ENCODE assay signal across 11 mouse cellular contexts in the genomic region with DNA sequence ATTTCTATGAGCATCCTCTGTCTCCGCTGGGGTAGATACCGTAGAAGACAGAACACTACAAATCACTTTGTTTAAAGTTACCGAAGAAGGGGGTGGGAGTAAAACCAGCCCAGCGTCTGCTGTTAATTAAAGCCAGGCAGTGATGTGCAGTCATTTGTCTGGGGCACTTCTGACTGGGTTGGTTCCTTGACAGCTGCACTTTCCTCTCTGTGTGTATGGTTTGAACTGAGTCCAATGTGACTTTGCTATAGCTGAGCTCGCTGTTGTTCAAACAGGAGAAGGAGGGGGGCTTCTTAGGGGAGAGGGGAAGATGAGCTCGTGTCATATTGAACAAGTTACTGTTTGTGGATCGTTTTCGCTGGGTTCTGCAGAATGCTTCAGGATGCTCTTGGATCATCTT.
DNase-seq lines count a peak whose midpoint lies in the region; ATAC-seq and TF ChIP-seq lines count a peak whose summit lies in the region.
"Had no signal": no experiment of that assay in that cellular context is flagged by ENCODE, and none has a peak within 500 bp of the region (broad histone marks: within the 10 kb centered on the region; RNA-seq: fewer than 3 reads in every experiment).

No protein-coding gene starts in this region.

- no peak overlapping the region for H3K9ac ChIP-seq in midbrain, postnatal 0 days (replicated peaks; ENCODE audit: low read length, poor library complexity, severe bottlenecking)
- no peak overlapping the region for H3K9ac ChIP-seq in midbrain, embryonic 14.5 days (replicated peaks; ENCODE audit: low read length)
- H3K9ac ChIP-seq in hindbrain, embryonic 14.5 days: no peak overlapping the region
- no peak overlapping the region for H3K9ac ChIP-seq in heart, embryonic 12.5 days
- H3K9ac ChIP-seq: forebrain, embryonic 13.5 days; intestine, embryonic 15.5 days; liver, embryonic 15.5 days had no signal

- WGBS in midbrain, postnatal 0 days: 56% methylated on average over 8 of the region's 8 CpGs
- 63% methylated on average over 8 of the region's 8 CpGs for WGBS in midbrain, embryonic 14.5 days
- 56% methylated on average over 8 of the region's 8 CpGs for WGBS in hindbrain, embryonic 14.5 days
- WGBS in heart, embryonic 12.5 days: 45% methylated on average over 8 of the region's 8 CpGs

- ATAC-seq in midbrain, postnatal 0 days (ENCODE audit: low FRiP score): no peak
- no peak for ATAC-seq in midbrain, embryonic 14.5 days (ENCODE audit: low FRiP score, low TSS enrichment)
- ATAC-seq in hindbrain, embryonic 14.5 days (ENCODE audit: low FRiP score): no peak
- no peak for ATAC-seq in heart, embryonic 12.5 days (ENCODE audit: insufficient number of reproducible peaks, low FRiP score)
- ATAC-seq: forebrain, embryonic 13.5 days; intestine, embryonic 15.5 days had no signal

- H3K4me1 ChIP-seq in midbrain, postnatal 0 days (ENCODE audit: insufficient read depth, low read length): no peaks in the 10 kb centered on the region
- H3K4me1 ChIP-seq in midbrain, embryonic 14.5 days (ENCODE audit: control insufficient read depth, insufficient read depth, low read length): no peaks in the 10 kb centered on the region
- H3K4me1 ChIP-seq in hindbrain, embryonic 14.5 days (replicated peaks; ENCODE audit: control insufficient read depth, insufficient read depth, low read length): no peaks in the 10 kb centered on the region
- H3K4me1 ChIP-seq in heart, embryonic 12.5 days (replicated peaks): no peaks in the 10 kb centered on the region
- H3K4me1 ChIP-seq: forebrain, embryonic 13.5 days; liver, embryonic 15.5 days had no signal

- no peaks in the 10 kb centered on the region for H3K27me3 ChIP-seq in midbrain, postnatal 0 days (ENCODE audit: insufficient read depth, low read length)
- H3K27me3 ChIP-seq in midbrain, embryonic 14.5 days (ENCODE audit: control insufficient read depth, insufficient read depth, low read length): no peaks in the 10 kb centered on the region
- H3K27me3 ChIP-seq in hindbrain, embryonic 14.5 days (ENCODE audit: control insufficient read depth, insufficient read depth, low read length): no peaks in the 10 kb centered on the region
- peaks cover 63% of the 10 kb centered on the region for H3K27me3 ChIP-seq in heart, embryonic 12.5 days (replicated peaks)
- H3K27me3 ChIP-seq: forebrain, embryonic 13.5 days; intestine, embryonic 15.5 days; liver, embryonic 15.5 days had no signal

- H3K9me3 ChIP-seq in midbrain, postnatal 0 days (ENCODE audit: low read length): no peaks in the 10 kb centered on the region
- no peaks in the 10 kb centered on the region for H3K9me3 ChIP-seq in midbrain, embryonic 14.5 days (ENCODE audit: control insufficient read depth, low read length)
- H3K9me3 ChIP-seq in hindbrain, embryonic 14.5 days (ENCODE audit: control insufficient read depth, low read length): no peaks in the 10 kb centered on the region
- no peaks in the 10 kb centered on the region for H3K9me3 ChIP-seq in heart, embryonic 12.5 days (replicated peaks)
- H3K9me3 ChIP-seq: forebrain, embryonic 13.5 days; intestine, embryonic 15.5 days; liver, embryonic 15.5 days had no signal

- TF ChIP-seq CTCF in midbrain, postnatal 0 days (IDR thresholded peaks at IDR 0.05): no peak
- TF ChIP-seq CTCF in left cerebral cortex, adult 2 months (IDR thresholded peaks at IDR 0.05): no peak

- H3K4me2 ChIP-seq in midbrain, postnatal 0 days (ENCODE audit: low read depth, low read length, poor library complexity, severe bottlenecking): no peak overlapping the region
- H3K4me2 ChIP-seq in midbrain, embryonic 14.5 days (ENCODE audit: low read length): no peak overlapping the region
- H3K4me2 ChIP-seq in hindbrain, embryonic 14.5 days (replicated peaks): no peak overlapping the region
- H3K4me2 ChIP-seq in heart, embryonic 12.5 days: no peak overlapping the region
- H3K4me2 ChIP-seq: forebrain, embryonic 13.5 days; intestine, embryonic 15.5 days; liver, embryonic 15.5 days had no signal

- peak; percentile 45 for DNase-seq in midbrain, postnatal 0 days (ENCODE audit: low spot score)
- DNase-seq in midbrain, embryonic 14.5 days: no peak
- DNase-seq in embryo, embryonic 9.5 days (ENCODE audit: extremely low spot score): peak; percentile 41
- peak; percentile 32 for DNase-seq in hindbrain, embryonic 14.5 days (ENCODE audit: low spot score)
- no peak for DNase-seq in gastrocnemius, postnatal 4 days (ENCODE audit: low spot score in 2 of 2)
- no peak for DNase-seq in left cerebral cortex, adult 2 months (ENCODE audit: extremely low spot score in 1 of 2, low spot score in 2 of 2)
- DNase-seq: adrenal gland, postnatal 25 days had no signal

- H3K27ac ChIP-seq in midbrain, postnatal 0 days (ENCODE audit: low read depth, low read length): no peak overlapping the region
- H3K27ac ChIP-seq in midbrain, embryonic 14.5 days (replicated peaks; ENCODE audit: low read depth, low read length): no peak overlapping the region
- H3K27ac ChIP-seq in hindbrain, embryonic 14.5 days: no peak overlapping the region
- H3K27ac ChIP-seq in heart, embryonic 12.5 days (ENCODE audit: poor library complexity, severe bottlenecking): no peak overlapping the region
- no peak overlapping the region for H3K27ac ChIP-seq in left cerebral cortex, adult 2 months
- H3K27ac ChIP-seq: forebrain, embryonic 13.5 days; intestine, embryonic 15.5 days; liver, embryonic 15.5 days had no signal

- intact Hi-C loops in left cerebral cortex, adult 2 months (cut with DNase I): no loop called here

- H3K4me3 ChIP-seq in midbrain, postnatal 0 days (ENCODE audit: low read depth, low read length): no peak overlapping the region
- no peak overlapping the region for H3K4me3 ChIP-seq in midbrain, embryonic 14.5 days (replicated peaks; ENCODE audit: low read depth, low read length)
- no peak overlapping the region for H3K4me3 ChIP-seq in hindbrain, embryonic 14.5 days (replicated peaks; ENCODE audit: low read length)
- H3K4me3 ChIP-seq in heart, embryonic 12.5 days: no peak overlapping the region
- no peak overlapping the region for H3K4me3 ChIP-seq in left cerebral cortex, adult 2 months
- H3K4me3 ChIP-seq: forebrain, embryonic 13.5 days; intestine, embryonic 15.5 days; liver, embryonic 15.5 days had no signal

- no peaks in the 10 kb centered on the region for H3K36me3 ChIP-seq in midbrain, postnatal 0 days (ENCODE audit: insufficient read depth, low read length)
- H3K36me3 ChIP-seq in midbrain, embryonic 14.5 days (ENCODE audit: control insufficient read depth, insufficient read depth, low read length): no peaks in the 10 kb centered on the region
- H3K36me3 ChIP-seq in hindbrain, embryonic 14.5 days (replicated peaks; ENCODE audit: control insufficient read depth, insufficient read depth): no peaks in the 10 kb centered on the region
- H3K36me3 ChIP-seq in heart, embryonic 12.5 days: no peaks in the 10 kb centered on the region
- H3K36me3 ChIP-seq: intestine, embryonic 15.5 days; liver, embryonic 15.5 days had no signal

Comparison
In these comparisons a context has a peak if more than half of its experiments do, and no peak if none do; other contexts are left out.
1. DNase-seq: peak in midbrain, postnatal 0 days (single experiment), embryo, embryonic 9.5 days (single experiment) and hindbrain, embryonic 14.5 days (single experiment); none in midbrain, embryonic 14.5 days (single experiment), gastrocnemius, postnatal 4 days (0 of 2) and left cerebral cortex, adult 2 months (0 of 2).